Mouse (Mus musculus) olfactory bulb, adult 2 months (tissue): ENCODE data around the gene Arhgap29.

Experiments
- CTCF ChIP-seq: fragments of 200-500 bp; IDR thresholded peaks from 2 replicates; pipeline ENCODE4 v1.5.1; 2012; ENCODE audit warnings: low read depth, mild to moderate bottlenecking, low read length, moderate library complexity; ENCODE audit not compliant: insufficient read depth
- POLR2A ChIP-seq: fragments of 200-500 bp; IDR thresholded peaks from 2 replicates; pipeline ENCODE4 v1.6.1; 2012; ENCODE audit warnings: mild to moderate bottlenecking, low read depth, low read length, moderate library complexity; ENCODE audit not compliant: insufficient read depth

DNA sequence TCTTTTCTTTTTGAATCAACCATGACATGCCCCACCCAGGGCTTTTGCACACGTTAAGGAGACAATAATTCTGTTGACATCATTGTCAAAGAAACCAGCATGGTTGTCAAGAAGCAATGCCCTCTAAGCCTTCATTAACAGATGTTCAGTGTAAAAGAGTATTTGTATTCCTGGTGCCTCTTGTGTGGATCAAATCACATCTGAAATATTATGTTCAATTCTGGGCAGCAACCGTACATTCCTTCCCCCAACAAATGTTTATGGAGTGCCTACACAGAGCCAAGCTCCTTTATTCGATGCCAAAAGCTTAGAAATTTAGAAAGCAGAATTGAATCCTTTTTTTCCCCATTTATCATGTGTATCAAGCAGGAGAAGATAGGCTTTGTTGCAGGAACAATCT lies 31.6 kb upstream of the Arhgap29 start:
- TF ChIP-seq POLR2A (no peak), CTCF (no peak)
